Mouse (Mus musculus) thymus, adult 2 months (tissue): ENCODE data around the gene Rps6ka2.
"Not testable (repeated sequence)": the region's sequence is repeated elsewhere in the genome, so short reads cannot be mapped to it uniquely, and the experiment has no call there.

Experiments used
- CTCF ChIP-seq: fragments of 200-500 bp; IDR thresholded peaks from 2 replicates; pipeline ENCODE4 v1.5.1; 2012; ENCODE audit warnings: mild to moderate bottlenecking, control low read depth, low read length, moderate library complexity, borderline replicate concordance; ENCODE audit not compliant: control insufficient read depth, poor library complexity, insufficient read depth; ENCODE audit errors: extremely low read depth
- POLR2A ChIP-seq: fragments of 200-500 bp; IDR thresholded peaks from 2 replicates; pipeline ENCODE4 v1.6.1; 2012; ENCODE audit warnings: mild to moderate bottlenecking, low read length, control low read depth, moderate library complexity; ENCODE audit not compliant: control insufficient read depth, poor library complexity, insufficient read depth; ENCODE audit errors: extremely low read depth

DNA sequence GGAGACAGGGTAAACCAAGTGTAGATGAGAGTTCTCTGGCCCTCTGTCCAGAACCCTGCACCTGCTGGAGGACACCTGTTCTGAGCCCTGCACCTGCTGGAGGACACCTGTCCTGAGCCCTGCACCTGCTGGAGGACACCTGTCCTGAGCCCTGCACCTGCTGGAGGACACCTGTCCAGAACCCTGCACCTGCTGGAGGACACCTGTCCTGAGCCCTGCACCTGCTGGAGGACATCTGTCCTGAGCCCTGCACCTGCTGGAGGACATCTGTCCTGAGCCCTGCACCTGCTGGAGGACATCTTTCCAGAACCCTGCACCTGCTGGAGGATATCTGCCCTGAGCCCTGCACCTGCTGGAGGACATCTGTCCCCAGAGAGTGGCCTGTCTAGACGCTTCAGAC lies 17.1 kb downstream of the Rps6ka2 start:
- not testable (repeated sequence) for TF ChIP-seq CTCF, POLR2A
